Mouse (Mus musculus) testis, adult 2 months (tissue): Measurements from ENCODE around the gene Rtn4rl1.

Experiments used
- CTCF ChIP-seq: fragments of 200-500 bp; IDR thresholded peaks from 2 replicates; pipeline ENCODE4 v1.5.1; 2012; ENCODE audit warnings: low read depth, mild to moderate bottlenecking, inconsistent platforms, low read length, moderate library complexity; ENCODE audit not compliant: control insufficient read depth, insufficient read depth, insufficient replicate concordance
- POLR2A ChIP-seq: fragments of 200-500 bp; IDR thresholded peaks from 2 replicates; pipeline ENCODE4 v1.6.1; 2012; ENCODE audit warnings: low read depth, mild to moderate bottlenecking, inconsistent platforms, low read length, moderate library complexity; ENCODE audit not compliant: control insufficient read depth

- TF ChIP-seq CTCF (no peak), POLR2A (no peak)
Measured at GRCm38 (mm10) chr11:75297631-75298030, 104.0 kb downstream of the Rtn4rl1 start.
